Mouse (Mus musculus) liver, adult (tissue): Measurements from ENCODE around the gene Mecom.

ENCODE experiments used
- GATA4 ChIP-seq: IDR thresholded peaks from 2 replicates; pipeline ENCODE4 v1.6.1; 2014; ENCODE audit warnings: mild to moderate bottlenecking, low read length; ENCODE audit not compliant: insufficient replicate concordance

Mecom gene

GRCm38 (mm10) chr3:30370860-30371455 lies 176.8 kb downstream of the Mecom start:
- no peak for TF ChIP-seq GATA4

GRCm38 (mm10) chr3:30366621-30367020 lies 181.2 kb downstream of the Mecom start:
- no peak for TF ChIP-seq GATA4

- TF ChIP-seq GATA4: no peak
These were observed 186.6 kb downstream of the Mecom start for GRCm38 (mm10) chr3:30361190-30361589.

- TF ChIP-seq GATA4: peak; percentile 98
These were observed 193.7 kb downstream of the Mecom start for GRCm38 (mm10) chr3:30353878-30354727.

GRCm38 (mm10) chr3:30349279-30349678 lies 198.5 kb downstream of the Mecom start:
- no peak for TF ChIP-seq GATA4

- peak; percentile 45; the same call in 1 of the 2 replicates for TF ChIP-seq GATA4
These were observed 203.7 kb downstream of the Mecom start for GRCm38 (mm10) chr3:30344151-30344550.

GRCm38 (mm10) chr3:30332337-30332736 lies 215.5 kb downstream of the Mecom start:
- no peak for TF ChIP-seq GATA4

- no peak for TF ChIP-seq GATA4
These were observed 217.3 kb downstream of the Mecom start for GRCm38 (mm10) chr3:30330476-30330875.

GRCm38 (mm10) chr3:30330021-30330420 lies 217.8 kb downstream of the Mecom start:
- no peak for TF ChIP-seq GATA4

- TF ChIP-seq GATA4: no peak
These were observed 232.9 kb downstream of the Mecom start for GRCm38 (mm10) chr3:30314955-30315354.

GRCm38 (mm10) chr3:30308081-30308480 lies 239.7 kb downstream of the Mecom start:
- TF ChIP-seq GATA4: no peak

GRCm38 (mm10) chr3:30307601-30308000 lies 240.2 kb downstream of the Mecom start:
- no peak for TF ChIP-seq GATA4

GRCm38 (mm10) chr3:30306080-30306479 lies 241.7 kb downstream of the Mecom start:
- peak; percentile 50; the same call in 1 of the 2 replicates for TF ChIP-seq GATA4

GRCm38 (mm10) chr3:30299460-30299859 lies 248.3 kb downstream of the Mecom start:
- TF ChIP-seq GATA4: no peak

GRCm38 (mm10) chr3:30294433-30294832 lies 253.4 kb downstream of the Mecom start:
- no peak for TF ChIP-seq GATA4

GRCm38 (mm10) chr3:30286529-30286928 lies 261.3 kb downstream of the Mecom start:
- TF ChIP-seq GATA4: no peak
